Mouse (Mus musculus) neural tube, embryonic 12.5 days (tissue): ENCODE data around the gene Nphp3. TPM values are rescaled to one million over a fixed set of nuclear protein-coding genes. Genes with fewer than 3 reads are reported as not detected.
A peak's percentile ranks its signal among the peaks of the same experiment; 100 is the strongest.

Experiments
- ATAC-seq: fragments of 200-750 bp; cut with Nextera tagmentation; 2 replicates; pipeline ENCODE4 v1.8.0; 2017; ENCODE audit warnings: low read depth, mild to moderate bottlenecking, moderate TSS enrichment, moderate library complexity; ENCODE audit not compliant: low FRiP score
- H3K27ac ChIP-seq: fragments of 300-500 bp; sonication (generic); 2 replicates; pipeline ENCODE4 v1.5.1; 2016
- H3K27me3 ChIP-seq: fragments of 300-500 bp; sonication (generic); replicated peaks from 2 replicates; pipeline ENCODE4 v1.6.1; 2016; ENCODE audit warnings: mild to moderate bottlenecking
- H3K36me3 ChIP-seq: fragments of 300-500 bp; sonication (generic); 2 replicates; pipeline ENCODE4 v1.6.1; 2016; ENCODE audit warnings: mild to moderate bottlenecking
- H3K4me1 ChIP-seq: fragments of 300-500 bp; sonication (generic); 2 replicates; pipeline ENCODE4 v1.6.1; 2016
- H3K4me2 ChIP-seq: fragments of 300-500 bp; sonication (generic); replicated peaks from 2 replicates; pipeline ENCODE4 v1.6.1; 2016; ENCODE audit warnings: mild to moderate bottlenecking
- H3K4me3 ChIP-seq: fragments of 300-500 bp; sonication (generic); 2 replicates; pipeline ENCODE4 v1.5.1; 2016
- H3K9ac ChIP-seq: fragments of 300-500 bp; sonication (generic); 2 replicates; pipeline ENCODE4 v1.6.1; 2016; ENCODE audit warnings: mild to moderate bottlenecking
- H3K9me3 ChIP-seq: fragments of 300-500 bp; sonication (generic); 2 replicates; pipeline ENCODE4 v1.6.1; 2016; ENCODE audit warnings: mild to moderate bottlenecking
- WGBS: fragments of 180-500 bp; shearing (Covaris S2); methylation state at CpG from one replicate; pipeline ENCODE4 v1.1.7; 2016; 5-methylcytosine and 5-hydroxymethylcytosine counted together
- polyA plus RNA-seq: library from polyadenylated mRNA; unstranded; fragments of >200 nt; fragmentation: Nextera tagmentation; extraction: Ambion mirVana; gene quantifications from 2 replicates; pipeline ENCODE4 v1.2.1, GENCODE M21; 2016

The Nphp3 gene
- polyA plus RNA-seq = 5.6 and 6.2 TPM in 2 replicates

DNA sequence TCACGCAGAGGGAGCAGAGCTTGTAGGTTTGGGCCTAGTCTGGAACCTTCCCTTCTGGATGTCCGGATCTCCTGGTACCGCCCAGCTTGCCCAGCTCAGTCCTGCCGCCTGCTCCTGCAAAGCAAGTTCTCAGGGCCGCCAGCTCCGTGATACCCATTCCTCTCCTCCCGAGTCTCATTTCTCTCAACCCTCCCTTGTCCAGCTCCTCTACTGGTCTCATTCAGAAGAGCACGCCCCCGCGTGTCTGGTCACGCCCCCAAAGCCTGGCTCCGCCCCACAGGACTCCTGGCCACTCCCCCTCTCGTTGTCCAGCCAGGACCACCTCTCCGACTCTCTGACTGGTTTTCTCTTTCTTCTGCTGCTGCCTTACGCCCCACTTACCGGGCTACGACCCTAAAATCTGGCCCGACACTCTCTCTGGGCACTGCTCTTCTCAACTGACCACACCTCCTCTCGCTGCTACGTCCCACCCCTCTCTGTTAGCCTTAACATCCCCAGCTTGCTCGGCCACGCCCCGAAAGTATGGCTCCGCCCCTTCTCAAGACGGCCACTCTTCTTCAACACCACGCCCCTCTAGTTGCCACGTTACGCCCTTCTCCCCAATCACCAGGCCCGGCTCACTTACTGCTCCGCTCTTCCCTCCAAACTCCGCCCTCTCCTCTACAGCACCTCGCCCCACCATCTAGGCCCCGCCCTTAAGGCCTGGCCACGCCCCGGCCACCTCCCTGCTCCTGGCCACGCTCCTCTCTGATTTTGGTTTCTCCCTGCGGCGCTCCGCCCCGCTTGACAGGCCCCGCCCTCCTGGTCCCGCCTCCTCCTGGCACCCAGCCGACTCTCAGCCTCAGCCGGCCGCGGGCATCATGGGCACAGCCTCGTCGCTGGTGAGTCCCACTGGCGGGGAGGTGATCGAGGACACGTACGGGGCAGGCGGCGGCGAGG is at the start of gene Nphp3:
Gene Nphp3 (plus strand): TSS at position 624 of the 939 bp plus-strand sequence.
- H3K4me2 ChIP-seq = peak within 1 kb of the TSS; percentile 73
- no peaks in the 10 kb centered on the region for H3K36me3 ChIP-seq
- ATAC-seq = peak; percentile 98
- peaks cover 5% of the 10 kb centered on the region; the same call in 1 of the 2 replicates for H3K4me1 ChIP-seq
- H3K4me3 ChIP-seq = peak within 1 kb of the TSS; percentile 66
- no peaks in the 10 kb centered on the region for H3K27me3 ChIP-seq
- no peaks in the 10 kb centered on the region for H3K9me3 ChIP-seq
- under 1% methylated on average over 55 of the region's 55 CpGs for WGBS
- H3K9ac ChIP-seq = peak within 1 kb of the TSS; percentile 69
- 0 out of 2 replicates have a peak within 1 kb of the TSS, but pooled peaks have one; percentile 42 for H3K27ac ChIP-seq

DNA sequence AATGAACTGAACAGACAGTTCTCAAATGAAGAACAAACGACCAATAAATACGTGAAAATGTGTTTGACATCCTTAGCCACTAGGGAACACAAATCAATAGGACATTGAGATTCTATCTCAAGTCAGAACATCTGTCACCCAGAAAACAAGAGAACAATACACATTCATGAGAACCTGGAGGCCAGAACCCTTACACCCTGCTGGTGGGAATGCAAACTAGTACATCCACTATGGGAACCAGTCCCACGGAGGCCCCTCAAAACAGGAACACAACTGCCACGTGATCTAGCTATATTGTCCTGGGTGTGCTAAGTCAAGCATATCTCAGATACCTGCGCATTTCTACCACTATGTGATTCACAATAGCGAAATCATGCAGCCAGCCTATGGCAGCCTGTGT is 43.6 kb upstream of the Nphp3 start:
- H3K4me1 ChIP-seq = no peaks in the 10 kb centered on the region
- no peak overlapping the region for H3K27ac ChIP-seq
- no peaks in the 10 kb centered on the region for H3K9me3 ChIP-seq
- H3K4me2 ChIP-seq = no peak overlapping the region
- ATAC-seq = no peak
- no peak overlapping the region for H3K4me3 ChIP-seq
- H3K36me3 ChIP-seq = no peaks in the 10 kb centered on the region
- no peaks in the 10 kb centered on the region for H3K27me3 ChIP-seq
- no peak overlapping the region for H3K9ac ChIP-seq
- WGBS = 78% methylated on average over 6 of the region's 6 CpGs

DNA sequence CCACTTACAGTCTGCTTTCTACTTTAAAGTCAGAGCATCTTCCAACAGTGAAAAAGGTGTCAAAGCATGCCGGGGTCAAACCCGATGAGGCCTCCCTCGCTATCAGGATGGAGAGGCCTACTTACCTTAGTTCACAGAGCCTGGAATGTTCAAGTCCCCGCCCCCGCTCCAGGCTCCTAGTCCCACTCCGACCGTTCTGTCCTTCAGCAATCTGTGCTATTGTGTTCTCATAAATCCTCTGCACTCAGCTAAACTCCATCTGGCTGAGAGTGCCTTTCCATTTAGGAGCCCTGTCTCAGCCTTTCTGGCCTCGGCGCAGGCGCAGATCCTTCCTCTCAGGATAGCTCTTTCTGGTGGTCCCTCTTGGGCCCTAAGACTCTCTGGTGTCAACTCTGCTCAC is 42.4 kb upstream of the Nphp3 start:
- Histone ChIP-seq H3K4me3 (no peak overlapping the region), H3K4me1 (no peaks in the 10 kb centered on the region), H3K36me3 (no peaks in the 10 kb centered on the region), H3K27me3 (no peaks in the 10 kb centered on the region), H3K27ac (no peak overlapping the region), H3K9ac (no peak overlapping the region), H3K9me3 (no peaks in the 10 kb centered on the region), H3K4me2 (no peak overlapping the region)
- 83% methylated on average over 10 of the region's 10 CpGs for WGBS
- ATAC-seq = no peak

- Histone ChIP-seq H3K36me3 (no peaks in the 10 kb centered on the region), H3K27me3 (no peaks in the 10 kb centered on the region), H3K4me3 (no peak overlapping the region), H3K27ac (no peak overlapping the region), H3K4me1 (no peaks in the 10 kb centered on the region), H3K9ac (no peak overlapping the region), H3K4me2 (no peak overlapping the region), H3K9me3 (no peaks in the 10 kb centered on the region)
- ATAC-seq = no peak
- 13% methylated on average over 2 of the region's 2 CpGs for WGBS
Measured at GRCm38 (mm10) chr9:103996496-103996895, 5.8 kb upstream of the Nphp3 start.

- Histone ChIP-seq H3K27ac (no peak overlapping the region), H3K4me1 (peaks cover 5% of the 10 kb centered on the region; the same call in 1 of the 2 replicates), H3K27me3 (no peaks in the 10 kb centered on the region), H3K4me3 (no peak overlapping the region), H3K9me3 (no peaks in the 10 kb centered on the region), H3K4me2 (no peak overlapping the region), H3K36me3 (no peaks in the 10 kb centered on the region), H3K9ac (no peak overlapping the region)
- ATAC-seq = no peak
- 71% methylated on average over 3 of the region's 3 CpGs for WGBS
Measured at GRCm38 (mm10) chr9:104000601-104001000, 1.7 kb upstream of the Nphp3 start.

DNA sequence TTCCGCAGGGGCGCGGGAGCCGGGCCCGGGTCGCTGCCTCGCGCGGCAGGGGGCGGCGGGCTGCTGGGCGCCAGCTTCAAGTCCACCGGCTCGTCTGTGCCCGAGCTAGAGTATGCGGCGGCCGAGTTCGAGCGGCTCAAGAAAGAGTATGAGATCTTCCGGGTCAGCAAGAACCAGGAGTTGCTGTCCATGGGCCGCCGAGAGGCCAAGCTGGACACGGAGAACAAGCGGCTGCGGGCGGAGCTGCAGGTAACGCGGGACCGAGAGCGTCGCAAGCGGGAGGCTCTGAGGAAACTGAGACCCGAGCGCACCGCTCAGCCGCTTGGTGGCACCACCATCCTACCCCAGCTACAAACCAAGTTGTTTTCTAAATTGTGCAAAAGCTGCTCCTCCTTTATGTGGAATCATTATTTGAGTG is 578 bp downstream of the Nphp3 start:
- under 1% methylated on average over 37 of the region's 37 CpGs for WGBS
- H3K4me2 ChIP-seq = peak overlapping the region; percentile 73
- H3K27me3 ChIP-seq = no peaks in the 10 kb centered on the region
- H3K9me3 ChIP-seq = no peaks in the 10 kb centered on the region
- 0 out of 2 replicates have a peak overlapping the region, but pooled peaks have one; percentile 42 for H3K27ac ChIP-seq
- H3K4me1 ChIP-seq = peaks cover 5% of the 10 kb centered on the region; the same call in 1 of the 2 replicates
- no peaks in the 10 kb centered on the region for H3K36me3 ChIP-seq
- H3K4me3 ChIP-seq = peak overlapping the region; percentile 66
- peak overlapping the region; percentile 69 for H3K9ac ChIP-seq
- peak; percentile 49 for ATAC-seq

- 74% methylated on average over 1 of the region's 1 CpGs for WGBS
- no peak overlapping the region for H3K9ac ChIP-seq
Measured at GRCm38 (mm10) chr9:104014526-104014925, 12.2 kb downstream of the Nphp3 start.

GRCm38 (mm10) chr9:104021026-104021425 is 18.7 kb downstream of the Nphp3 start:
- no peak overlapping the region for H3K9ac ChIP-seq
- H3K36me3 ChIP-seq = peaks cover 27% of the 10 kb centered on the region
- no peak overlapping the region for H3K27ac ChIP-seq
- H3K4me2 ChIP-seq = no peak overlapping the region
- H3K27me3 ChIP-seq = no peaks in the 10 kb centered on the region
- 96% methylated on average over 10 of the region's 10 CpGs for WGBS
- no peaks in the 10 kb centered on the region for H3K4me1 ChIP-seq
- no peak overlapping the region for H3K4me3 ChIP-seq
- no peaks in the 10 kb centered on the region for H3K9me3 ChIP-seq
- no peak for ATAC-seq

More at GRCm38 (mm10) chr9:104014526-104014925, 12.2 kb downstream of the Nphp3 start:
- H3K4me1 ChIP-seq = no peaks in the 10 kb centered on the region
- no peak overlapping the region for H3K4me3 ChIP-seq
- no peak overlapping the region for H3K4me2 ChIP-seq
- no peak overlapping the region for H3K27ac ChIP-seq
- H3K36me3 ChIP-seq = peaks cover 22% of the 10 kb centered on the region
- no peaks in the 10 kb centered on the region for H3K27me3 ChIP-seq
- no peaks in the 10 kb centered on the region for H3K9me3 ChIP-seq
- no peak for ATAC-seq

GRCm38 (mm10) chr9:104027186-104027585 is 24.8 kb downstream of the Nphp3 start:
- H3K27me3 ChIP-seq = no peaks in the 10 kb centered on the region
- H3K4me2 ChIP-seq = no peak overlapping the region
- no peak overlapping the region for H3K9ac ChIP-seq
- H3K9me3 ChIP-seq = no peaks in the 10 kb centered on the region
- WGBS = 94% methylated on average over 8 of the region's 8 CpGs
- peaks cover 30% of the 10 kb centered on the region for H3K36me3 ChIP-seq
- no peaks in the 10 kb centered on the region for H3K4me1 ChIP-seq
- ATAC-seq = no peak
- no peak overlapping the region for H3K4me3 ChIP-seq
- H3K27ac ChIP-seq = no peak overlapping the region

DNA sequence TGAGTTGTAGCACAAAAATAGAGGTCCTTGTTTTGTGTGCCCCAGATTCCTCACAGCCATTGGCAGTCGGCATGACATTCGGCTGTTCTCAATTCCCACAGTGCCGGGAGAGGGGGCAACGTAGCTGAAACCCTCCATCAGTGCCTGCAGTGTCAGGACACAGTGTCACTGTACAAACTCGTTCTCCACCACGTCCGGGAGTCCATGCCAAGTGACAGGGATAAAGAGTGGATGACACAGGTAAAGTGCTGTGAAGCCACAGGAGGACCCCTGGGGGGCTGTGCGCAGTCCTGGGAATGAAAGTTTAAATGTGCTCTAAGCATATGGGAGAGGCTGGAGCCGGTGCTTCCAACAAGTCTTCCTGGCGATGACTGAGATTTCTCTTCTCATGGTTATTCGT is 27.5 kb downstream of the Nphp3 start:
- H3K9me3 ChIP-seq = no peaks in the 10 kb centered on the region
- no peaks in the 10 kb centered on the region for H3K4me1 ChIP-seq
- ATAC-seq = no peak
- H3K36me3 ChIP-seq = peaks cover 25% of the 10 kb centered on the region
- 89% methylated on average over 11 of the region's 11 CpGs for WGBS
- no peak overlapping the region for H3K9ac ChIP-seq
- H3K4me3 ChIP-seq = no peak overlapping the region
- no peaks in the 10 kb centered on the region for H3K27me3 ChIP-seq
- no peak overlapping the region for H3K27ac ChIP-seq
- H3K4me2 ChIP-seq = no peak overlapping the region

GRCm38 (mm10) chr9:104034231-104034630 is 31.9 kb downstream of the Nphp3 start:
- no peak overlapping the region for H3K4me2 ChIP-seq
- no peaks in the 10 kb centered on the region for H3K27me3 ChIP-seq
- peaks cover 15% of the 10 kb centered on the region; the same call in 1 of the 2 replicates for H3K36me3 ChIP-seq
- H3K4me1 ChIP-seq = no peaks in the 10 kb centered on the region
- 84% methylated on average over 8 of the region's 8 CpGs for WGBS
- no peaks in the 10 kb centered on the region for H3K9me3 ChIP-seq
- H3K9ac ChIP-seq = no peak overlapping the region
- H3K27ac ChIP-seq = no peak overlapping the region
- no peak for ATAC-seq
- H3K4me3 ChIP-seq = no peak overlapping the region

GRCm38 (mm10) chr9:104034718-104035117 is 32.4 kb downstream of the Nphp3 start:
- ATAC-seq = no peak
- no peaks in the 10 kb centered on the region for H3K9me3 ChIP-seq
- H3K9ac ChIP-seq = no peak overlapping the region
- H3K27me3 ChIP-seq = no peaks in the 10 kb centered on the region
- no peak overlapping the region for H3K27ac ChIP-seq
- no peaks in the 10 kb centered on the region for H3K4me1 ChIP-seq
- no peak overlapping the region for H3K4me3 ChIP-seq
- peaks cover 15% of the 10 kb centered on the region; the same call in 1 of the 2 replicates for H3K36me3 ChIP-seq
- H3K4me2 ChIP-seq = no peak overlapping the region
- 74% methylated on average over 6 of the region's 6 CpGs for WGBS
